Mouse (Mus musculus) cerebellum, adult 18-20 months (tissue): ENCODE data around the gene Kcnq1.

Experiments used
- DNase-seq, 2 experiments: peaks; one replicate each; pipeline ENCODE4 v3.0.0; 2021

Gene Kcnq1

GRCm38 (mm10) chr7:143188589-143188988 lies 82.4 kb downstream of the Kcnq1 start:
- no peak for DNase-seq

- no peak for DNase-seq
Measured at GRCm38 (mm10) chr7:143189965-143190722, 84.0 kb downstream of the Kcnq1 start.

GRCm38 (mm10) chr7:143190911-143191310 lies 84.7 kb downstream of the Kcnq1 start:
- DNase-seq: no peak

GRCm38 (mm10) chr7:143192392-143192791 lies 86.2 kb downstream of the Kcnq1 start:
- no peak for DNase-seq

- DNase-seq: no peak
Measured at GRCm38 (mm10) chr7:143194064-143194463, 87.9 kb downstream of the Kcnq1 start.

GRCm38 (mm10) chr7:143197951-143198440 lies 91.8 kb downstream of the Kcnq1 start:
- no peak for DNase-seq

DNA sequence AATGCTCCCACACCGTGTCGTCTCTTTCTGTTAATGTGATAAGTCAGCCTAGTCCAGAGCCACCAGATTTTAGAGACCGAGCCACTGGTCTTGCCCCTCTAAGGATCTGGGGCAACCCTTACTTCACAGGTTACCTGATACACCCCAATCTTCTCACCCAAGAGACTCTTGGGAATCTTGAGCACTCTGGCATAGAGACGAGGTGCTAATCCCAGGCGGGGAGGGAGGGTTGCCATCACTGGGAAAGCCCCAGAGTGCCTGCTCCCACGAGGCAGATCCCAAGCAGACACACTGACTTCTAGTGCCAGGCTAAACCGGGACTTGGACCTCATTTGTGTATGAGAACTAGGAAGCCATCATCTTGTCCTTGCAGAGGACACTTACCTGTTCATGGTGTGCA lies 92.3 kb downstream of the Kcnq1 start:
- no peak for DNase-seq

- DNase-seq: no peak
Measured at GRCm38 (mm10) chr7:143201255-143201654, 95.1 kb downstream of the Kcnq1 start.

DNA sequence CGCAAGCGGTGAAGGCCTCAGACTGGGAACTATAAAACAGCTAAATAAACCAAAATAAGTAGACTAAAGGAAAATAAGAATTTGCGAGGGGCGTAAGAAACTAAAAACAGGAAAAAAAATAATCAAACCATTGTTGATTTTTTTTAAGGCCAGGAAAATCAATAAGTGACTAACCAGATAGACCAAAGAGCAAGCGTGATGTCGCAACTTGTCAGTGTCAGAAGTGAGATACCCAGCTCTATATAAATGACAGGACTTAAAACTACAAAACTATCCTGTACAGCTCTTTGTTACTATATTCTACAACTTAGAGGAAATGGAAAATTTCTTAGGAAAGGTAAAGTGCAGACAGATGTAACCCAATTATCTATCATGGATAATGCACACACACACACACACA lies 97.7 kb downstream of the Kcnq1 start:
- no peak for DNase-seq

DNA sequence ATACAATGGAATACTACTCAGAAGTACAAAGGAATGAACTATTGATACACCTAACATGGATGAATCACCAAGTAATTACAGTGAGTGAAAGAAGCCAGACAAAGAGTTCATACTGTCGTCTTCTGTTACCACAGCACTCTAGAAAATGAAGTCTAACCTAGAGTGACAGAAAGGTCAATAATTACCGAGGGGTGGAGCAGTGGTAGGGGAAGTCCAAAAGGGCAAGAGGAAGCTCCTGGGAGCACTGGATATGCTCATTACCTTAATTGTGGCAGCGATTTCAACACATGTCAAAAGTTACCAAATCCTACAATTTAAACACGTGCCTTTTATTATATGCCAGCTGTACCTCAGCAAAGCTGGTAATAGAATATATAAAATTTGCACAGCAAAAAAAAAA lies 100.9 kb downstream of the Kcnq1 start:
- DNase-seq: no peak

- no peak for DNase-seq
Measured at GRCm38 (mm10) chr7:143210796-143211195, 104.6 kb downstream of the Kcnq1 start.

- no peak for DNase-seq
Measured at GRCm38 (mm10) chr7:143251206-143251605, 145.0 kb downstream of the Kcnq1 start.

DNA sequence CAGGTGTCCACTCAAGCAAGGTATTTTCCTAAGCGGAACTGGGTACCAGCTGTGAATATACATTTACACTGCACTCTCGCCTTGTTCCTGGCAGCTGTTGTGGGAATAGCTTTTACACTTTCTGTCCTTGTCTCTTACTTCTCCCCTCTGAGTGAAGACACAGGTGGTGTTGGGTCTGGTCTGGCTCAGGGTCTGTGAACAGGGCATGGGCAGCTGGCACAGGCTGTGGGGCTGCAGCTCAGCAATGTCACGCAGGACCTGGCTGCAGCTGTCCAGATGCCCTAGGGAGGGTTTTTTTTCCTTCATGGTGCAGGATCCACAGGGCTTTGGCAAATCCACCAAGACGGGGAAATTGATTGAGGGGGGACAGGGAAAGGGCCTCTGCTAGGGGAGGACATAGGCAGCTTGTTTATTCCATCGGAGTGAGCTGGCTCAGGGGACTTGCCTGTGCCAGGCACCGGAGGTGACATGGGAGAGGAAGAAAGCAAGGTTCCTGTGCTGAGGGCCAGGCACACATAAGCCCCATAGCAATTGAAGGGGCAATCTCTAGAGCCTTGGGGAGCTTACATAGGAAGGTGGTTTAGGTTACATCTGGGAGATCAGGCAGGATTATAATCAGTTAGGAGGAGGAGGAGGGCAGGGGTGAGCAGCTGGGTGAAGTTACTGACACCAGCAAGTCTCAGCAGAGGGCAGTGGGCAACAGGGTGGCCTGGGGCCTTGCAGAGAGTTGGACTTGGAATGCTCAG lies 147.1 kb downstream of the Kcnq1 start:
- DNase-seq: no peak

DNA sequence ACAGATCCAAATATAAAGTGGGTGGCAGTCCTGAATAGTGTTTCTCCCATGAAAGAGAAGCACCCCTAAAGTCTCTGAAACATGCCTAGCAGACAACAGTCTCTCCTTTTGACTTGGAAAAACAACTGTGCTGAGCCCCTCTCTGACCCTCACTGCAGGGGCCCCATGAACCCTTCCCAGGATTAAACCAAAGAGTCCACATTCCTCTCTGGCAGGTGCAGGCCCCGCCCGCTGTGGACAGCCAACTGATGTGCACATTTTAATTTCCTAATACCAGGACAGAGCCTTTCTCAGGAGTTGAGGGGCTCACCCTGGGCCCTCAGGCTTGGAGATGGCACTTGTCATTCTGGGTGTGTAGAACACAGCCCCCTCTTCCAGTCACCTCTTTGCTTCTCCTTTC lies 148.7 kb downstream of the Kcnq1 start:
- DNase-seq: no peak

- DNase-seq: no peak
Measured at GRCm38 (mm10) chr7:143261246-143261645, 155.1 kb downstream of the Kcnq1 start.

GRCm38 (mm10) chr7:143263557-143263956 lies 157.4 kb downstream of the Kcnq1 start:
- DNase-seq: no peak

GRCm38 (mm10) chr7:143263966-143264365 lies 157.8 kb downstream of the Kcnq1 start:
- no peak for DNase-seq

GRCm38 (mm10) chr7:143265386-143265785 lies 159.2 kb downstream of the Kcnq1 start:
- DNase-seq: no peak

- DNase-seq: no peak
Measured at GRCm38 (mm10) chr7:143265829-143266438, 159.8 kb downstream of the Kcnq1 start.

DNA sequence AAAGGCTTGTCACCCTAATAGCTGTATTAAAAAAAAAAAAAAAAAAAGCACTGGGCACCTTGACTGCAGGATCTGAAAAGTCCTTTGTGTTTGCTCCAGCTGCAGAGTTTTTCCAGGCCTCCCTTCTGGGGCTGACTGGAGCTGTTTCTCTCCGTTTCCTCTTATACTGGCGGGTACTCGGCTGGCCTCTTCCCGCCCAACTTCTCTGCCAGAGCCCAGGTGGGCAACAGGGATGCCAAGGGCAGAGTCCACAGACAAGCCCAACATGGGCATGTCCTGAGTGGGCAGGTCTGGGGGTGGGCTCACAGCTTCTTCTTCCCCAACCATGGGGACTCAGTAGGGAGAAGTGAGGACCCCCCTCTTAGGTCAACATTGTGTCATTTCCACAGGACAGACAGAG lies 167.6 kb downstream of the Kcnq1 start:
- DNase-seq: no peak

DNA sequence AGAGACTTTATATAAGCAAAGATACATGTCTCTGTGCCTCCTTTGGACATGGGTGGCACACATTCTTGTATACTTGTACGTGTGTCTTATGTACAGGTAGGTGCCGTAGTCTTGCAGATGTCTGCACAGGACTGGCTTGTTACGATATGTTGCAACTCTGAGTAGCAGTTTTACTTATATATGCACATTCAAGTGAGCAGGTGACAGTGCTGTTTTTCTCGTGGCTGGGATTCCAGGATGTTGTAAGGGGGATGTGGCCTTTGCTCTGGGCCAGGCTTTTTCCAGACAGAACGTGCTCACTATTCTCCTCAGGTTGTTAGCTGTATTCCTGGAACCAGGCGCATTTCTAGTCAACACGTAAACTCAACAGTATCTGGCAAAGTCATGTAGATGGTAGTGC lies 168.9 kb downstream of the Kcnq1 start:
- no peak for DNase-seq

- DNase-seq: no peak
Measured at GRCm38 (mm10) chr7:143283625-143284024, 177.5 kb downstream of the Kcnq1 start.

DNA sequence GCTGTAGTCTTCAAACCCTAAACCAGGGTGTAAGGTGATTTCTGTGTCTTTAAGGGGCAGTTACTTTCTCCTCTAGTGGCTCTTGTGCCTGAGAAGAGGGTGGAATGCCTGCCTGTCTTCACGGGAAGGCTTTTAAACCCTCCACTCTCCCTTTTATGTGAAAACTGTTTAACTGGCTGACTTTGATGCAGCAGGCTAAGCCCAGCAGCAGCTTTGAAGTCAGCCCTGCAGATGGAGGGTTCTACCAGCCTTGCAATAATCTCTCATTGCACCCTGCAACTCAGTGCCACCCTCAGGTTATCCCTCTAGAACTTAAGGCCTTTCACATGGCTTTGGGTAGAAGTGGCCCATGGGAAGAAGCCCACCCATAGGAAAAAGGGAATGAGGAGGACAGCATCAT lies 178.7 kb downstream of the Kcnq1 start:
- DNase-seq: no peak

DNA sequence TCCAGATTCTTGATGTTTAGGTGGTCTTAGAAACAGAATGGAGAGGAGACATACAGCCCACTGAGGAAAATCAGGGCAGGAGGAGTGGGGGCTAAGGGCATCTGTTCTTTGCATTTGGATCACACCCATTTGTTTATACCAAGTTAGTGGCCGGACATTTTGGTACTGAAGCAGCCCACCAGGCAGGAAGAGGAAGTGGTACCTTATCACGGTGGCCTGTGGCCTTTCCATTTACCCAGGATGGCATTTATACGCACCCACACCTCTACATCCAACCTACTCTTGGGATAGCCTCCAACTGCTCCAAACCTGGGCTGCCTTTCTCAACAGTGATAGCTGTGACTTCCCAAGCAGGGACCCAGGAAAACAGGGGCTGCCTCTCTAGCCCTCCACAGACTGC lies 179.3 kb downstream of the Kcnq1 start:
- no peak for DNase-seq
